Mouse (Mus musculus) heart, adult 2 months (tissue): Measurements from ENCODE around the gene Smdt1.

ENCODE experiments used
- CTCF ChIP-seq: fragments of 200-600 bp; IDR thresholded peaks from 2 replicates; pipeline ENCODE4 v1.8.1; 2022; ENCODE audit warnings: antibody characterized with exemption, mild to moderate bottlenecking, moderate library complexity
- EP300 ChIP-seq: fragments of 200-500 bp; IDR thresholded peaks from 2 replicates; pipeline ENCODE4 v1.6.1; 2011; ENCODE audit warnings: low read depth, low read length, control low read depth; ENCODE audit not compliant: insufficient read depth
- POLR2A ChIP-seq: fragments of 200-500 bp; IDR thresholded peaks from 2 replicates; pipeline ENCODE4 v1.6.1; 2011; ENCODE audit warnings: mild to moderate bottlenecking, low read depth, low read length, control low read depth; ENCODE audit not compliant: insufficient read depth

DNA sequence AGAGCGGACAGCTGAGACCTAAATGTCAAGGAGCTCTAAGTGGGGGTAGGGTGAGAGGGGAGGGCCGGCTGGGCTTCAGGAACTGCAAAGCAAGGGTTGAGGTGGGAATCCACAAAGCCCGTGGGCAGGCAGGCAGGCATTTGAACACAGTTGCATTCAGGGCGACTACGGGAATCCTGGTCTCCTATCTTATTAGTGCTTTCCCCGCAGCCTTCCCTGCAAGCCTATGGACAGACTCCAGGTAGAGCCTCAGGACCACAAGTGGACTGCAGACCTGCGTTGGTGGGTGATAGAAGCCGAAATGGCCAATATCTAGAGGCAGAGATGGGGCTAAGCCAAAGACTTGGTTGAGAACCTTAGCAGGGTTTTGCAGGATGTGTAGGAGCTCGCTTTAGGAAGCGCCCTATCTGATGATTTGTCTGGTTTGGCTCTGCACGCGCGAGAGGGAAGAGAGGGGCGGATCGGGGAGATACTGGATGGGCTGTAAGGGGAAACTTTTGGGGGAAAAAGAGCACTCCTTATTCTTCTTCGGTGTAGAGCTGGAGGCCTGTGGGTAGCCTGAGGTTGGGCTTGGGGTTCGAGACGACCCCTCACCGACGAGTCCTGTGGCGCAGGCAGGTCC, 1.8 kb downstream of the Smdt1 start:
- no peak for TF ChIP-seq CTCF
- no peak for TF ChIP-seq POLR2A
- no peak for TF ChIP-seq EP300
